Mouse (Mus musculus) heart, postnatal 36 days (tissue): ENCODE data around the gene Tnfrsf23. TPM values are rescaled to one million over a fixed set of nuclear protein-coding genes. Genes with fewer than 3 reads are reported as not detected.
"Not testable (repeated sequence)": the region's sequence is repeated elsewhere in the genome, so short reads cannot be mapped to it uniquely, and the experiment has no call there.

Experiments used
- DNase-seq, 2 experiments: peaks; one replicate each; pipeline ENCODE4 v3.0.0; 2021 to 2022
- intact Hi-C: fragments of 180-260 bp; cut with DNase I; formaldehyde crosslinking; loops from one replicate; pipeline ENCODE4 v1.15.1; 2025
- total RNA-seq, 2 experiments: library from RNA; stranded (reverse); gene quantifications; 2 replicates each; pipeline ENCODE4 v1.2.3; 2021

Tnfrsf23 gene
- total RNA-seq, 2 experiments from 2014 or later, result 1.4 to 2.0 TPM

DNA sequence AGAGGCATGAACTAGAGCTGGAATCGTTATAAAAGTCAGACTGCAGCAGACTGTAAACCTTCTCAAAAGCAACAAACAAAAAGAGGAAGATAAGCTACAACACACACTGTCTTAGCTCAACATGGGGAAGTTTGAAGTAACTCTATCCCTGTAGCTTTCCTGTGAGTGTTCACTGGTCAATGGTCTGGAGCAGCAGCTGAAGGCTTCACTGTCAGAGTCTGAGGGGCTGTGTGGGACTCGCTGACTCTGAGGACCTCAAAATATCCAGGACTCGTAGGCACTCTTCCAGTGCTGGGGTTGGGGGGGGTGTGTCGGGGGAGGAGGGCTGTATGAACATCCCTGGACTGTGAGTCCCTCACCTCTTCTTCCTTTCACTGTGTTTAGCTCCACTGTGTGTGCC lies 519 bp upstream of the Tnfrsf23 start:
- DNase-seq, intact Hi-C loops: not testable (repeated sequence)

DNA sequence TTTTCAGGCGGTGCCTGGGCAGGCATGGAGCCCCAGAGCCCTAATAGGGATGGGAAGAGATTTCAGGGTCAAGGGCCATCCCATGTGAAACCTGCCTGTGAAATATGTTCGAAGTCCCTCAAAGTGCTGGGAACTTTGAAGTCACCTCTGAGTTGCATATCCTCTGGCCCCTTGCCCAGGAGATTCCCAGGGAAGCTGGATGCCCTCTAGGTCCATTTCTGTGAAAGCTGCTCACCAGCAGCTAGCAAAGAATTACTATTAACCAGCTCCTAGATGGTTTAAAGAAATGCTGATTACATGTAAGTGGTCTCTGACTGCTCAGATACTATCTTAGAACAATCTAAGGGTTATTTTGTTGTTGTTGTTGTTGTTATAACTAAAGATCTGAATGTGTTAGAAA lies 1.1 kb downstream of the Tnfrsf23 start:
- DNase-seq, intact Hi-C loops: not testable (repeated sequence)

DNA sequence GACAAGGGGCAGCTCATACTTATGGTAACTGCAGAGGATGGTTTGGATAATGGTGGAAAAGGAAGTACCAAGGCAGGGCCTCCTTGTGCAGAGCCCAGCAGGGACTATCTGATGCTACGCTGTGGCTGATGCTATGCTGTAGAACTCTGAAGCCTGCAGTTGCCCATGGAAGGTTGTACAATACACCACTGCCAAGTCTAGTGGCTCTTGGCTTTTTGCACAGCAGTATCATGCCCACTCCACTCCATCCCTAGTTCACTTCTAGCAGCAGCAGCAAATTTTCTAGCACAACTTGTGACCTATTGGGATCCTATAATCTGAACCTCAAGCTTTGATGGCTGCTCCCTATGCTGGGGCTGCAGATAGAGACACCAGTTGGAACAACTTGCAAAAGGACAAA lies 4.1 kb downstream of the Tnfrsf23 start:
- intact Hi-C loops, result loop anchor here (1.0 kb wide), 1 partner anchor 38 kb away; no protein-coding TSS in a partner anchor
- no peak for DNase-seq

DNA sequence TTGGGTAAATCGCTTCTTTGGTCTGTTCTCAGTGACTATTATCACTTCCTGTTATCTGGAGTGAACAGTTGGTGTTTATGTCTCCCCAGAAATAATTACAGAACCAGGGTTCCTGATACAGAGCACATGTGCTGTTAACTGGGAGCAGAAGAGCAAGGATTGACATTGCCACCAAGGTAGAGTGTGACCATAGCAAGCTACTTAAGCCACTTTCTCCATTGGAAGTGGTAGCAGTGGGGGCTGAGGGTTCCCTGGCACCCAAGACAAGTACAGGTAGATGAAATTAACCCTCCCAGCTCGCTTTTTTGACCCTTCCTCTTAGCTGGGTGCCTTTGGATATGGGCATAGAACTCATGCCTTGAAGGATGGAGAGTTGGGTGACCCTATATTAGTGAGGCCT lies 4.8 kb downstream of the Tnfrsf23 start:
- intact Hi-C loops, result loop anchor here (1.0 kb wide), 1 partner anchor 38 kb away; no protein-coding TSS in a partner anchor
- DNase-seq, result not testable (repeated sequence)

DNA sequence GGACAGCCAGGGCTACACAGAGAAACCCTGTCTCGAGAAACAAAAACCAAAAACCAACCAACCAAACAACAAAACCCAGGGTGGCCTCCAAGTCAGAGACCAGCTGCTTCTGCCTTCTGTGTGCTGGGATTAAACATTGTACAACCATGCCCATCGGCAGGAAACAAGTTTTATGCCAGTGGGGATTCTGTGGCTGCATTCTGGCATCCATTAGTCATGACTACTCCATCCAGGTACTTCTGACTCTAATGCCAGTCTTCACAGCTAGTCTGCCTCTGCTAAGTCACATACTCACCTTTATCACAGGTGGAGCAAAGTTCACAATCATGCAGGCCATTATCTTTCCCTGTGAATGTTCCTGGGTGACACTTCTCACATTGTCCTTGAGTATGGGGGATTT lies 6.0 kb downstream of the Tnfrsf23 start:
- DNase-seq, intact Hi-C loops: not testable (repeated sequence)

DNA sequence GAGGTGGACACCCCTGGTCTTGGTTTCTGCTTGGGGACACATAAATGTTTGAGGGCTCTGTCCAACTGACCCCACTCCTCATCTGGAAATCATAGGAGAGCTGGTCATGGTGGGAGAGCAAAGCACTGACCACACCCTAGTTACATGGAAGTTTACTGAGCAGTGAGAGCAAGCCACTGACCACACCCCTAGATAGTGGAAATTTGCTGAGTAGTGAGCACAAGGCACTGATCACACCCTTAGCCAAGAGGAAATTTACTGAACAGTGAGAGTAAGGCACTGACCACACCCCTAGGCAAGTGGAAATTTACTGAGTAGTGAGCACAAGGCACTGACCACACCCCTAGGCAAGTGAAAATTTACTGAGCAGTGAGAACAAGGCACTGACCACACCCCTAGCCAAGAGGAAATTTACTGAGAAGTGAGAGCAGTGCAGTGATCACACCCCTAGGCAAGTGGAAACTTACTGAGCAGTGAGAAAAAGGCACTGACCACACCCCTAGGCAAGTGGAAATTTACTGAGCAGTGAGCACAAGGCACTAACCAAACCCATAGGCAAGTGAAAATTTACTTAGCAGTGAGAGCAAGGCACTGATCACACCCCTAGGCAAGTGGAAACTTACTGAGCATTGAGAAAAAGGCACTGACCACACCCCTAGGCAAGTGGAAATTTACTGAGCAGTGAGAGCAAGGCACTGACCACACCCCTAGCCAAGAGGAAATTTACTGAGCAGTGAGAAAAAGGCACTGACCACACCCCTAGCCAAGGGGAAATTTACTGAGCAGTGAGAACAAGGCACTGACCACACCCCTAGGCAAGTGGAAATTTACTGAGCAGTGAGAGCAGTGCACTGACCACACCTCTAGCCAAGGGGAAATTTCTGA lies 19.0 kb downstream of the Tnfrsf23 start:
- intact Hi-C loops, result loop anchor here (2.0 kb wide), 1 partner anchor 28 kb away; no protein-coding TSS in a partner anchor
- no peak for DNase-seq

DNA sequence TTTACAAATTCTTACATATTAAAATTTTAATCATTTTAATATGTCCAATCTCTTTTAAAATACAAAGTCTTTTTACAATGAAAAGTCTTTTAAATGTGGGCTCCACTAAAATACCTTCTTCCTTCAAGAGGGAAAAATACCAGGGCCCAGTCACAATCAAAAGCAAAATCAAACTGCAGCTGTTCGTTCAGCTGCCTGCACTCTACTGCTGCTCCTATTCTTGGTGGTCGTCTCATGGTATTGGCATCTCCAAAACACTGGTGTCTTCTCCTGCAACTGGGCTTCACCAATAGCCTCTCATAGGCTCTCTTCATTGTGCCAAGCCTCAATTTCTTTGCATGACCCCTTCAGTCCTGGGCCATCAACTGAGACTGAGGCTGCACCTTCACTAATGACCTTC lies 22.2 kb downstream of the Tnfrsf23 start:
- intact Hi-C loops, result no loop called here
- DNase-seq, result no peak

DNA sequence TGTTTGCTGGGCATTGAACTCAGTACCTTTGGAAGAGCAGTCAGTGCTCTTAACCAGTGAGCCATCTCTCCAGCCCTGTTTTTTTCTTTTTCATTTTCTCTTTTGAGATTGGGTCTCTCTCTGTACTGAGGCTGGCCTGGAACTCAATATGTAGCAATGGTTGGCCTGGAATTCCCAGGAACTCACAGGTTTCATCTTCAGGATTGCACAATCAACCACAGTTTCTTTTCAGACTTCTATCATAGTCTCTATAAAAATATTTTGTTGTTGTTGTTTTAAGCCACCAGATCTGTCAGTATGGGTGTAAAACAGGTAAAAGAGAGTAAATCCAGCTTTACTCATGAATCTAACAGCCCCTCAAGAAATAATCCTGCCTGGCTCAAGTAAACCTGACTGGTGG lies 24.9 kb downstream of the Tnfrsf23 start:
- intact Hi-C loops, result no loop called here
- DNase-seq, result no peak

DNA sequence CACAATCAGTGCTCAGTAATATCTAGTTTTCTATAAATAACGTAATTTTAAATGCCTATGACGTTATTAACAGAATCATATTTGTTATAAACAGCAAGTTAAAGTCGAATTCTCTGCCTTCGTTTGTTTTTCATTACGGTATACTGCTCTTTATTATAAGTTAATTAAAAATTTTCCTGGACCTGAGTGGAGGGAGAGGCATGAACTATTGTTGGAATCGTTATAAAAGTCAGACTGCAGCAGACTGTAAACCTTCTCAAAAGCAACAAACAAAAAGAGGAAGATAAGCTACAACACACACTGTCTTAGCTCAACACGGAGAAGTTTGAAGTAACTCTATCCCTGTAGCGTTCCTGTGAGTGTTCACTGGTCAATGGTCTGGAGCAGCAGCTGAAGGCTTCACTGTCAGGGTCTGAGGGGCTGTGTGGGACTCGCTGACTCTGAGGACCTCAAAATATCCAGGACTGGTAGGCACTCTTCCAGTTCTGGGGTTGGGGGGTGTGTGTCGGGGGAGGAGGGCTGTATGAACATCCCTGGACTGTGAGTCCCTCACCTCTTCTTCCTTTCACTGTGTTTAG lies 35.8 kb downstream of the Tnfrsf23 start:
- not testable (repeated sequence) for DNase-seq
- intact Hi-C loops, result loop anchor here (1.0 kb wide), 1 partner anchor 35 kb away; the partner anchor contains the start of gene Tnfrsf23

DNA sequence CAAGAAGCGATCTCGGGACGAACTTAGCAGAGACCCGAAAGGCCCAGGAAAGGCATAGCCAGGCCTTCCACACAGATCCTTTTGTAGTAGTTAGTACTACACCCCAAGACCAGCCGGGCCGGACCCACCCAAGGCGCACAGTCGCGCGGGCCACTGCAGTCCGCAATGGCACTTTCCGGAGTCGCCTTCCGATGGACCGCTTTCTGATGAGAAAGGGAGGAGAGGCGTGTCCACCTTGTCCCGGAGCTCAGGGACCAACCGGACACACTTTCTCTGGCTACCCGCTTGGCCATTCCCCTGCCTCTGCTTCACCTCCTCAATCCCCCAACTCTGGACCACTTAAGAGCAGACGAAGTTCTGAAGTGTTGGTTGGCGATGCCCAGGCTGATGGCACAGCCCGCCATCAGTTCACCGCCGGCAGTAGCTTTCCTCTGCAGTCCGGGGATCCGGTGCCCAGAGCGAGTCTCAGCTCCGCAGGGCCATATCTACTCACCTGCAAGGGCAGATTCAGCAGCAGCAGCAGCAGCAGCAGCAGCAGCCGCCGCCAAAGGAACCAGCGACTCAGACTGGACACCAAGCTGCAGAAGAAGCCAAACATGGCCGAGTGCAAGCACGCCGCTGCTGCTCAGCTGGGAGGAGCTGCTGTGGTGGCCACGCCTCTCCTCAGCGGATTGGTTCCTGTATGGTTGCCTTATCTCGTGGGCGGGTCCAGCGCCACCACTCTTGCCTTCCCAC lies 36.5 kb downstream of the Tnfrsf23 start, which contains the start of gene Tnfrsf22:
Gene Tnfrsf22 (minus strand): TSS at position 628 of the 735 bp plus-strand sequence.
- peak; percentile 73 to 77 for DNase-seq
- intact Hi-C loops, result loop anchor here (1.0 kb wide), 1 partner anchor 36 kb away; the partner anchor contains the start of gene Tnfrsf23

DNA sequence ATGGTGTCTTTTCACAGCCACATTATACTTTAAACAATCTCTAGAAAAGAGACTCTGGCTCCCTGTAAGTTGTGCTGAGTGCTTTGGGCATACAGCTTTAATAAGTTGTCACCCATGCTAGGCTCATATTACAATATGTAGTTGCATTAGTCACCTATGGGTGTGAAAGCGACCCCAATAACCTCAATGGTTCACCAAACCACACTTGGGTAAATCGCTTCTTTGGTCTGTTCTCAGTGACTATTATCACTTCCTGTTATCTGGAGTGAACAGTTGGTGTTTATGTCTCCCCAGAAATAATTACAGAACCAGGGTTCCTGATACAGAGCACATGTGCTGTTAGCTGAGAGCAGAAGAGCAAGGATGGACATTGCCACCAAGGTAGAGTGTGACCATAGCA lies 41.7 kb downstream of the Tnfrsf23 start:
- not testable (repeated sequence) for DNase-seq
- intact Hi-C loops, result loop anchor here (1.0 kb wide), 1 partner anchor 37 kb away; no protein-coding TSS in a partner anchor

DNA sequence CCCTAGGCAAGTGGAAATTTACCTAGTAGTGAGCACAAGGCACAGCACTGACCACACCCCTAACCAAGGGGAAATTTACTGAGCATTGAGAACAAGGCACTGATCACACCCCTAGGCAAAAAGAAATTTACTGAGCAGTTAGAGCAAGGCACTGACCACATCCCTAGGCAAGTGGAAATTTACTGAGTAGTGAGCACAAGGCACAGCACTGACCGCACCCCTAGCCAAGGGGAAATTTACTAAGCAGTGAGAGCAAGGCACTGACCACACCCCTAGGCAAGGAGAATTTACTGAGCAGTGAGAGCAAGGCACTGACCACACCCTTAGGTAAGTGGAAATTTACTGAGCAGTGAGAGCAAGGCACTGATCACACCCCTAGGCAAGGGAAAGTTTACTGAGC lies 49.0 kb downstream of the Tnfrsf23 start:
- DNase-seq, result no peak
- intact Hi-C loops, result no loop called here

DNA sequence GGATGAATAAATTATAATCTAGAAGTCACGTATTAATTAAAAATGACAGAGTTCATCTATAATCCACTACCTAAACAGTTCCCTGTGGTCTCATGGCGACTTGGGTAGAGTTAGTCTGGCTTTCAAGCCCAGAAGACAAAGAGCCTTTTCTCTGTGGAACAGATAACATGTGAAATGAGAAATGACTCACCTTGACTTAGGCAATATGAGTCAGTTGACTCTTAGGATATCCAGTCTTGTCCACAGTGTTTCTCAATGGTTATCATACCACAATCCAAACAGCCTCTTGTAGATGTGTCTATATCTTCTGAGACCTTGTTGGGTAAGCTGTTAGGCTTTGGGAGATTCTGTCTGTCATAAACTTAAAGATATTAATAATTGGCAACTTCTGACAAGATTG lies 54.2 kb downstream of the Tnfrsf23 start:
- no peak for DNase-seq
- intact Hi-C loops, result no loop called here

DNA sequence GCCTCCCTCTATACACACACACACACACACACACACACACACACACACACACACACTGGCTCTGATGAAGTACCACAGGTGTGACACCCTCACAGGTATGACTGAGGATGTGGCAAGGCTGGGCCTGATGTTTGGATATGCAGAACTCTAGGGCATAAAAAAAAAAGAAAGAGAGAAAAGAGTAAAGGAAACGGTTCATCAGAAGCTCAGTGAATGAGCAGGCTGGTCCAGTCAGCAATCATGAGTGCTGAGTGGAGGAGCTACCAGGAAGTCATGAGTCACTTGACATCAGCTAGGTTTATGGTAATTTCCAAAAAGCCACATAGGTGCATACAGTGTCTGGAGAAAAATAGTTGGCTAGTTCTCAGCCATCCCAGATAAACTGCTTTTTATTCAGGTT lies 56.2 kb downstream of the Tnfrsf23 start:
- intact Hi-C loops, result no loop called here

DNA sequence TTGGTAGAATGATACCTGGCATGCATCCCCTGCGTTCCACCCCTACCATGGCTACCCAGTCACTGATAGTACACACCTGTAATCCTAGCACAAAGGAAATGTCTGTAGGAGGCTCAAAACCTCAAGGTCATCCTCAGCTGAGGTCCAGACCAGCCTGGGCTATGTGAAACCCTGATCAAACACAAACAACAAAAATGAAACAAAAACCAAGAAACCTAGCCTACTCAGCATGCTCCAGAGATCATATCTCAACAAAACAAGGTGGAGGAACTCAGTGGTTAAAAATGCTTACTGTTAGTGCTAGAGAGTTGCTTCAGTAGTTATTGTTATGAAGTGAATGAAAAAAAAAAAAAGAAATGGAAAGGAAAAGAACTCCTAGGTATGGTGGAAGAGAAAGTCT lies 57.1 kb downstream of the Tnfrsf23 start, which contains the start of gene Tnfrsf26:
Gene Tnfrsf26 (minus strand): TSS at position 183 of the 400 bp plus-strand sequence.
- intact Hi-C loops, result no loop called here
- DNase-seq, result no peak

More for the DNA sequence above, 56.2 kb downstream of the Tnfrsf23 start:
- no peak for DNase-seq

DNA sequence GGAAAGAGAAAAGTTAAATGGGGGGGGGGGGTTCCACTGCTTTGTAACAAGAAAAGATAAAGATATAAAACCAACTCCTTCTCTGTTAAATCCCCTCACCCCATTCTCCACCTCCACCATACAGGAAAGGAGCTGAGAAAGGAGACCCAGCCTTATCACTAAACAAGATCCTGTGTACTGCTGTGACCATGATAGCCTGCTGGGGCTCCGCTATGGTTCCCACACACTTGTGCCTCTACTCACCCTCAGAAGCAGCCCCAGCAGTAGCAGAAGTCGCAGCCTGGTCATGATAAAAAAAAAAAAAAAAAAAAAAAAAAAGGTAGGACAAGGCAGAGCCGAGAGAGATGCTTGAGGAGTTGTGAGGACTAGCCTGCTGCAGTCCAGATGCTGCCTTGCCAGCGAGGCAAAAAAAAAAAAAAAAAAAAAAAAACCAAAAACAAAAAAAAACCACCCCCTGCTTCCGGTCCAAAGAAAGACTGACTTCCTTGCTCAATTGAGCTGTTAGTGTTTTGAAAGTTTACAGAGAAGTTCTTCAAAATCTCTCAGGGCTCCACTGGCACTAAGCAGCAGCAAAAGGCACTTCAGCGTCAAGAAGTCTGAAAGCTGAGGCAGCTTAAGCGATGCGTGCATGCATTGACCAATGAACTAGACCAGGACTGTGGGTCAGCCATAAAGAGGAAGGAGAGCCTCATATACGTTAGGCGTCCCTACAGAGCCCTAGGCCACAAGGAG lies 58.0 kb downstream of the Tnfrsf23 start:
- intact Hi-C loops, result no loop called here
- DNase-seq, result peak; percentile 12 to 18

DNA sequence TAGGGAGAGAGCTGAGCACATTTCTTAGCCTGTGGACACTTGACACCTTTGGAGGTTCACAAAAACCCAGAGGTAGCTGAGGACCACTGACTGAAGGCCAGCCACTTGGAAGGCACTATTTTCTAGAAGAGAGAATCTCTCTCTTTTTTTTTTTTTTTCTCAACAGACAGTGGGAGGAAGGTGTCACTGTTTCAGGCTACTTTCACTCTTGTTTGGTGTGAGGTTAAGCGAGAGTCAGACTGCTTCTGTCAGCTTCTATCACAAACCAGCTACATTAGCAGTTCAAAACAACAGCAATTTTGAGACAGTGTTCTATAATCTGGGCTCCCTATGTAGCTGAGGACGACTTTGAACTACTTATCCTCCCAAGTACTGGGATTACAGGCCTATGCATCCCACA lies 59.5 kb downstream of the Tnfrsf23 start:
- DNase-seq, result no peak
- intact Hi-C loops, result no loop called here

DNA sequence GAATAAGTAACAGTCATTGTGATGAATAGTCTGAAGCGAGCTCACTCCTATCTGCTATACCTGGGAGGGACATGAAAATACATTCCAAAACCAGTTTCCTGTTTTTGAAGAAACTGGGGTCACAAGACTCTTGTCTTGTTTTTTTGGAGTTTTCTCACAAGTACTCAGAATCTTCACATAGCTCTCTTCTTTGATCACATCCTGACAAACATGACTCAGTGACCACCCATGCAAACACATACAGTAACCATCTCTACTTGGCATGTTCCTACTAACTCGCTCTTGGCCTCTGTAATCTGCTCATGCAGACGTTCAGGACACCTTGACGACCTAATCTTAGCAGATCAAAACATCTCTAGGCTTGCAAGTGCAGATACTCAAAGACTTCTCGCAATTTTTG lies 60.5 kb downstream of the Tnfrsf23 start:
- intact Hi-C loops, result no loop called here

DNA sequence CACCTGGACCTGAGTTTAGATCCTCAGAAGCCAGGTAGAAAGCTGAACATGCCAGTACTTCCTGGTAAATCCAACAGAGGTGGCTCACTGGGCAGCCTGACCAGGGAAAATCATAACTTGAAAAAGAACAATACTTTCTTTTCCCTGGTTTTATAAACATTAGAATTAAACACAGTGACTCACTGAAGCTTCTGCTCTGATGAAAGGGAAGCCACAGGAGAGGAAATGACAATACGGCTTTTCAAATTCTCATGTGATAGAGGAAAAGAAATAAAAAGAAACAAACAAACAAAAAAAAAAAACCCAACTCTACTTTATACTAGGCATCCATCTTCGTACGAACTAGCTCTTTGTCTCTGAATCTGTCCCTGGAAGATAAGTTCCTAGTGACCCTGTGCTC lies 61.1 kb downstream of the Tnfrsf23 start:
- intact Hi-C loops, result no loop called here

More for the DNA sequence above, 60.5 kb downstream of the Tnfrsf23 start:
- DNase-seq, result no peak

DNA sequence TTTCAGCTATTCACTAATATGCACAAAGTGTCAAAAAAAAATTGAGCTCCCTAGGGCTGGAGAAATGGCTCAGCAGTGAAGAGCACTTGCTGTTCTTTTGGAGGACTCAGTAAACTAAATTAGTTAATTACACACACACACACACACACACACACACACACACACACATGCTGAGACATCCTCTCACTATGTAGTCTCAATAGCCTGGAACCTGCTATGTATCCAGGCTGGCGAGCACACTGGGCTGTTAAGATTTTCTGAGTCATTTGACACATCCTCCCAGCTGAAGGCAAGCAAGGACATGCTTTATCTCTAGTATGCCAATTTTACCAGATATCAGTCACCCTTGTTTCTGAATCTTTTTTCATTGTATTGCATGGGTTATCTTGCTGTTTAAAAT lies 64.7 kb downstream of the Tnfrsf23 start:
- no peak for DNase-seq
- intact Hi-C loops, result no loop called here

More for the DNA sequence above, 61.1 kb downstream of the Tnfrsf23 start:
- no peak for DNase-seq
